Mouse (Mus musculus): ENCODE measurements around the gene Gm10134. TPM values are rescaled to one million over a fixed set of nuclear protein-coding genes. Genes with fewer than 3 reads are reported as not detected.

Gm10134 gene
- total and polyA plus RNA-seq, 3 experiments = not detected

GRCm38 (mm10) chr2:28525943-28526876 is 20.3 kb downstream of the Gm10134 start:
- Histone ChIP-seq H3K27ac (ENCODE audit: insufficient read depth, low read depth) (peak overlapping the region; percentile 95), H3K79me2 (replicated peaks; ENCODE audit: control insufficient read depth, extremely low read depth, insufficient read depth, poor library complexity, severe bottlenecking) (no peaks in the 10 kb centered on the region), H3K27me3 (replicated peaks) (no peaks in the 10 kb centered on the region), H3K4me1 (ENCODE audit: control insufficient read depth in 1 of 2, insufficient read depth in 2 of 2) (peaks cover 35 to 82% of the 10 kb centered on the region in 2 experiments), H3K9ac (ENCODE audit: insufficient read depth, low read depth) (0 out of 2 replicates have a peak overlapping the region, but pooled peaks have one; percentile 8), H3K4me2 (ENCODE audit: insufficient read depth, low read depth, poor library complexity, severe bottlenecking) (peak overlapping the region; percentile 46), H3K4me3 (replicated peaks in 1 of 3; ENCODE audit: low read depth in 2 of 3, low read length in 2 of 3, poor library complexity in 1 of 3) (peak overlapping the region in 2 of 3 experiments; percentile 4 to 13), H3K9me3 (replicated peaks; ENCODE audit: low read length) (no peaks in the 10 kb centered on the region), H3K36me3 (replicated peaks in 1 of 2; ENCODE audit: control insufficient read depth in 1 of 2, insufficient read depth in 1 of 2, low read length in 1 of 2) (peaks cover 0 to 8% of the 10 kb centered on the region in 2 experiments)
- no peak for TF ChIP-seq ZNF384 (IDR thresholded peaks at IDR 0.05; ENCODE audit: low read depth, low read length)
- no peak for TF ChIP-seq POLR2A (IDR thresholded peaks at IDR 0.05; ENCODE audit: low read depth, low read length)
- no peak for TF ChIP-seq PAX5 (IDR thresholded peaks at IDR 0.05; ENCODE audit: low read length)
- TF ChIP-seq NRF1 (IDR thresholded peaks at IDR 0.05; ENCODE audit: low read depth, low read length) = peak; percentile 26; the same call in 1 of the 2 replicates
- TF ChIP-seq MEF2A (IDR thresholded peaks at IDR 0.05; ENCODE audit: borderline replicate concordance, low read depth, low read length) = peak; percentile 67; the same call in 1 of the 2 replicates
- TF ChIP-seq SMC3 (IDR thresholded peaks at IDR 0.05; ENCODE audit: low read depth, low read length) = peak; percentile 81
- peak; percentile 56 for TF ChIP-seq RAD21 (IDR thresholded peaks at IDR 0.05; ENCODE audit: low read depth, low read length)
- 0 out of 2 replicates have a peak, but pooled peaks have one; percentile 47 for TF ChIP-seq MYC (IDR thresholded peaks at IDR 0.05; ENCODE audit: low read depth, low read length)
- peak; percentile 65 for TF ChIP-seq IRF4 (IDR thresholded peaks at IDR 0.05; ENCODE audit: low read depth, low read length)
- no peak for TF ChIP-seq POLR2AphosphoS2 (IDR thresholded peaks at IDR 0.05; ENCODE audit: low read depth, low read length)
- TF ChIP-seq NELFE (IDR thresholded peaks at IDR 0.05; ENCODE audit: low read depth, low read length) = 0 out of 2 replicates have a peak, but pooled peaks have one; percentile 33
- no peak for TF ChIP-seq USF1 (IDR thresholded peaks at IDR 0.05; ENCODE audit: low read depth, low read length)
- peak; percentile 15; the same call in 1 of the 2 replicates for TF ChIP-seq MXI1 (IDR thresholded peaks at IDR 0.05; ENCODE audit: low read depth, low read length)
- TF ChIP-seq HCFC1 (IDR thresholded peaks at IDR 0.05; ENCODE audit: low read depth, low read length) = peak; percentile 42
- TF ChIP-seq EP300 (IDR thresholded peaks at IDR 0.05; ENCODE audit: low read length) = no peak; the same call in 1 of the 2 replicates
- TF ChIP-seq CTCF (conservative IDR thresholded peaks at IDR 0.05 in 1 of 2, IDR thresholded peaks at IDR 0.05 in 1 of 2; ENCODE audit: low read depth in 2 of 2, low read length in 2 of 2) = peak in 1 of 2 experiments; percentile 80; a peak in 2 of 4 replicates
- no peak for TF ChIP-seq KAT2A (IDR thresholded peaks at IDR 0.05; ENCODE audit: insufficient replicate concordance, low read length)
- peak; percentile 36; the same call in 1 of the 2 replicates for TF ChIP-seq CHD2 (IDR thresholded peaks at IDR 0.05; ENCODE audit: low read length)
- TF ChIP-seq ETS1 (conservative IDR thresholded peaks at IDR 0.05; ENCODE audit: low read depth, low read length) = peak; percentile 10; the same call in 1 of the 2 replicates
- 0 out of 2 replicates have a peak, but pooled peaks have one; percentile 16 for TF ChIP-seq MAFK (IDR thresholded peaks at IDR 0.05; ENCODE audit: insufficient replicate concordance, low read length)
- peak; percentile 89 for TF ChIP-seq MAZ (IDR thresholded peaks at IDR 0.05; ENCODE audit: low read depth, low read length)
- peak; percentile 67 for TF ChIP-seq ELF1 (IDR thresholded peaks at IDR 0.05; ENCODE audit: low read depth, low read length)
- TF ChIP-seq GABPA (IDR thresholded peaks at IDR 0.05; ENCODE audit: insufficient replicate concordance, low read depth, low read length) = no peak
- peak; percentile 81 for TF ChIP-seq TCF12 (IDR thresholded peaks at IDR 0.05; ENCODE audit: low read depth, low read length)
- in situ Hi-C loops (cut with MboI; ENCODE audit: low pct_ligation_motif_present, low pct_unique_long_range_greater_than_20kb, low sequenced_read_pairs) (no loop called here), dilution Hi-C loops (cut with MboI; ENCODE audit: extremely low pct_ligation_motif_present, extremely low pct_unique_long_range_greater_than_20kb, low sequenced_read_pairs) (no loop called here)
- peak; percentile 82 for DNase-seq (ENCODE audit: extremely low read depth)
